Mouse (Mus musculus): Measurements from ENCODE around the gene Ppp1r14a. TPM values are rescaled to one million over a fixed set of nuclear protein-coding genes. Genes with fewer than 3 reads are reported as not detected.

Gene Ppp1r14a
- 1 to 10 TPM; 2.4 to 3.3 TPM for total RNA-seq (2021)

- DNase-seq (ENCODE audit: extremely low spot score in 1 of 2, low spot score in 2 of 2), result peak in 1 of 2 experiments; percentile 84
- intact Hi-C loops (cut with DNase I), result no loop called here
Observed at GRCm38 (mm10) chr7:29288942-29289638, at the start of gene Ppp1r14a. TSS of gene Ppp1r14a (plus strand) at chr7:29289308.

GRCm38 (mm10) chr7:29244732-29245416, 44.2 kb upstream of the Ppp1r14a start:
- peak in 1 of 2 experiments; percentile 40 for DNase-seq (ENCODE audit: extremely low spot score in 1 of 2, low spot score in 2 of 2)
- intact Hi-C loops (cut with DNase I), result no loop called here

DNA sequence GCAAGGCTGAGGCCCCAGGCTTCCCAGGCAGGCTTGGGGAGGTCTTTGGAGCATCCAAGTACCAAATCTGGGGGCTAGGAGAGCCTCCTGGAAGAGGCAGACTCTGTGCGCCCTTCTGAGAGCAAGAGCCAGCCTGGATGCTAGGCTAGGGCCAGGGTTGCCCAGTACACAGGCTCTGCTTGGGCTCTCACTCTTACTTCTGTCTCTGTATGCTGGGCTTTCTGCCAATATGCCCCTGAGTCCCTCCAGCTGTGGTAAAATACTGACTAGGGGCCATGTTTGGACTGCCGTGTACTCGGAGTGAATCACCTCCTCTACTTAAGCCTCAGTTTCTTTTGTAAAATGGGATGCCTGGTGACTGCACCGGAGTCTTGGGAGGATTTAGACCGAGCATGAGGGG, 43.1 kb upstream of the Ppp1r14a start:
- intact Hi-C loops (cut with DNase I), result no loop called here
- no peak for DNase-seq (ENCODE audit: extremely low spot score in 1 of 2, low spot score in 2 of 2)

GRCm38 (mm10) chr7:29246619-29247313, 42.3 kb upstream of the Ppp1r14a start:
- no peak for DNase-seq (ENCODE audit: extremely low spot score in 1 of 2, low spot score in 2 of 2)
- intact Hi-C loops (cut with DNase I), result no loop called here

DNA sequence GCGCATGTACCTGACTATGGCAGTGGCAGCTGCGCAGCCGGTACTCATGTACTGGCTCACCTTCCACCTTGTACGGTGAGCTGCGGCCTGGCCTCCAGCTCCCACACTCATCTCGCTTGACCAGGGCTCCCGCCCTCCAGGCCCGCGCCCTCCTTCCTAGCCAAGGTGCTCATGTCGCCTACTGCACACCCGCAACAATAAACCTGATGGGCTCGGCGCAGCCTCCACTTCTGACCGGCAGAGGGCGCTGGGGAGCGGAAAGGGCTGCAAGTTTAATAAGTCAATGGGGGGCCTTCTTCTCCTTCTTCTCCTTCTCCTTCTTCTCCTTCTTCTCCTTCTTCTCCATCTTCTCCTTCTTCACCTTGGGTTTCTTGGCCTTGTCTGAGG, 41.8 kb upstream of the Ppp1r14a start:
- intact Hi-C loops (cut with DNase I), result no loop called here
- peak in 1 of 2 experiments; percentile 75 for DNase-seq (ENCODE audit: extremely low spot score in 1 of 2, low spot score in 2 of 2)

DNA sequence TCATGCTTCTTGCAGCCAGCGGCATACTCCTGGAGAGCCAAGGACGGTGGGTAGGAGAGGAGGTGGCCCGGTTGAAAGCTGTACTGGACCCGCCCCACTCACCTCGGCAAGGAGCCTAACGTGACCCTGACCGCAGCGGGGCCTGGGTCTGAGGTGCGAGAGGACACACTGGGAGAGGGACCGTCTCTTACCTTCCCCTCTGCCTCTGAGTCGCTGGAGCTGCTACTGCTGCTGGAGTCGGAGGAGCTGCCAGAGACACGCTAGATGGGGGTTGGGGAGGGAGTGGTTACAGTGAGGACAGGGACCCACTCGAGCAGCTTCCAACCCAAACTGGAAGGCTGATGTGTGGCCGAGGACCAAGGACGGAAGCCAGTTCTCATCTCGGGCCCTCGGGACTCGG, 41.4 kb upstream of the Ppp1r14a start:
- DNase-seq (ENCODE audit: extremely low spot score in 1 of 2, low spot score in 2 of 2), result peak in 1 of 2 experiments; percentile 41
- intact Hi-C loops (cut with DNase I), result no loop called here

GRCm38 (mm10) chr7:29248261-29248841, 40.8 kb upstream of the Ppp1r14a start, which contains the start of gene 2200002D01Rik:
TSS of gene 2200002D01Rik (minus strand) at chr7:29248466.
- no peak for DNase-seq (ENCODE audit: extremely low spot score in 1 of 2, low spot score in 2 of 2)
- intact Hi-C loops (cut with DNase I), result no loop called here

- no peak for DNase-seq (ENCODE audit: extremely low spot score in 1 of 2, low spot score in 2 of 2)
- intact Hi-C loops (cut with DNase I), result no loop called here
Observed at GRCm38 (mm10) chr7:29251166-29251565, 37.9 kb upstream of the Ppp1r14a start.

- intact Hi-C loops (cut with DNase I), result no loop called here
- no peak for DNase-seq (ENCODE audit: extremely low spot score in 1 of 2, low spot score in 2 of 2)
Observed at GRCm38 (mm10) chr7:29253842-29254241, 35.3 kb upstream of the Ppp1r14a start.

DNA sequence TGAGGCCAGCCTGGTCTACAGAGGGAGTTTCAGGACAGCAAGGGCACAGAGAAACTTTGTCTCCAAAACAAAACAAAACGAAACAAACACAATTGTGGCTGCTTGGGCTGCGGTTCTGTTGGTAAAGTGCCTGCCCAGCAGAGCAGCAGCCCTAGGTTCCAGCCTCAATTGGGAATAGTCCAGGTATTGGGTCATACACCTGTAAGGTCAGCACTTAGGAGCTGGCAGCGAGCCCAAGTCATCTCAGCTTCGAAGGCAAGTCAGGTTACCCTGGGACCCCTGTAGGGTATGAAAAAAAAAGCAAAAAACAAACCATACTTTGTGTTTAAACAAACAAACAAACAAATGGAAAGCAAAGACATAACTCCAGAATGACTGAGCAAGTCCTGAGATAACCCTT, 33.2 kb upstream of the Ppp1r14a start:
- no peak for DNase-seq (ENCODE audit: extremely low spot score in 1 of 2, low spot score in 2 of 2)
- intact Hi-C loops (cut with DNase I), result no loop called here

GRCm38 (mm10) chr7:29257368-29257767, 31.7 kb upstream of the Ppp1r14a start:
- DNase-seq (ENCODE audit: extremely low spot score in 1 of 2, low spot score in 2 of 2), result no peak
- intact Hi-C loops (cut with DNase I), result no loop called here

- intact Hi-C loops (cut with DNase I), result no loop called here
- DNase-seq (ENCODE audit: extremely low spot score in 1 of 2, low spot score in 2 of 2), result no peak
Observed at GRCm38 (mm10) chr7:29259781-29260730, 29.1 kb upstream of the Ppp1r14a start.

GRCm38 (mm10) chr7:29262151-29262550, 27.0 kb upstream of the Ppp1r14a start:
- intact Hi-C loops (cut with DNase I), result no loop called here

GRCm38 (mm10) chr7:29263831-29264230, 25.3 kb upstream of the Ppp1r14a start:
- no peak for DNase-seq (ENCODE audit: extremely low spot score in 1 of 2, low spot score in 2 of 2)

More at GRCm38 (mm10) chr7:29262151-29262550, 27.0 kb upstream of the Ppp1r14a start:
- no peak for DNase-seq (ENCODE audit: extremely low spot score in 1 of 2, low spot score in 2 of 2)

DNA sequence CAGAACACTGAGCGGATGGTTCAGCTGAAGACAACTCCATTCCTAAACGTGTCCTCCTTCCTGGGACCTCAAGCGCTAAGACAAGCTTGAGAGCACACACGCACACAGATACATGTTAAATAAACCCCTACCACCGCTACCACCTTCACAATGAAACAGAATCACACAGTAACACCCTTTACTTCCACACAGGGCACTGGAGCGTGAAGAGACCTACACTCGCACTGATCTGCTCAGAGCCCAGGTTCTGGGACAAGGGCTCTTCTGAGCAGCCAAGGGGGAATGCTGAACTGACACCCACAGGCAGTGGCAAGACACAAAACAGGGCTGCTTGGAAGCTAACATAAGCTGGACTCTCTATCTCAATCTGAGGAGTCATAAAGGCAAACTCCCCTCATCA, 23.5 kb upstream of the Ppp1r14a start:
- DNase-seq (ENCODE audit: extremely low spot score in 1 of 2, low spot score in 2 of 2), result no peak
- intact Hi-C loops (cut with DNase I), result no loop called here

More at GRCm38 (mm10) chr7:29263831-29264230, 25.3 kb upstream of the Ppp1r14a start:
- intact Hi-C loops (cut with DNase I), result no loop called here

DNA sequence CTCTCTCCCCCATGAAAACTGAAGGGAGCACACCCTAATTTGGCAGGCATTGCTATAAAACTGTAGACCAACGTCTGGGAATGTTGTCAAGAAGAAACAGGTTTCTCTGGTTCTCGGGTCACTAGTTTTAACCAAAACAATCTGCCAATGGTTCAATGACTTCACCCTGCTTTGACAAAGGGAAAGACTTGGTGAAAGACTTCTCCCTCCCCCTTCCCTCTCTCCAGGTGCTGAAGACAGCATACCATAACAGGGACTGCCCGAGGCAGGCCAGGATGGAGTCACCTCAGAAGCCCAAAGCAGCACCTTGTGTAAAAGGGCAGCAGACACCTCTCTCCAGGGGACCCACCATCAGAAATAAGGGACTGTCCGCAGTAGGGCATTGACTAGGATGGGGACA, 22.2 kb upstream of the Ppp1r14a start:
- intact Hi-C loops (cut with DNase I), result no loop called here
- no peak for DNase-seq (ENCODE audit: extremely low spot score in 1 of 2, low spot score in 2 of 2)

DNA sequence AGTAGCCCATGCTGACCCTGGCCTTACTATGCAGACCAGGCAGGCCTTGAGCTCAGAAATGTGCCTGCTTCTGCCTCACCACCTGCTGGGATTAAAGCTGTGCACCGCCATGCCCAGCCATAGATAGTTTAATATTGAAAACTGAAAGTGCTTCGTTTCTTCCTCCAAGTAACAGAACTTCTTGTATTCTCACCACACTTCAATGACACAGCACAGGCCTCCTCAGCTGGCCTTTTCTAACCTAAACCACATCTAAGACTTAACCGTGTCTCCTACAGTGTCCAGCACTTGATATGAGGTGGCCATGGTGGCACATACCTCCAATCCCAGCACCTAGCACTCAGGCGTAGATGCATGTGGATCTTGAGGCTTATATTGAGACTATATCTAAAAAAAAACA, 18.7 kb upstream of the Ppp1r14a start:
- no peak for DNase-seq (ENCODE audit: extremely low spot score in 1 of 2, low spot score in 2 of 2)
- intact Hi-C loops (cut with DNase I), result no loop called here

GRCm38 (mm10) chr7:29271687-29272465, 17.2 kb upstream of the Ppp1r14a start:
- intact Hi-C loops (cut with DNase I), result no loop called here
- no peak for DNase-seq (ENCODE audit: extremely low spot score in 1 of 2, low spot score in 2 of 2)

Measured in left cerebral cortex, postnatal 10 days (tissue).